Mouse (Mus musculus) myocyte (in vitro differentiated cells): ENCODE results near the gene Gm44973. TPM values are rescaled to one million over a fixed set of nuclear protein-coding genes. Genes with fewer than 3 reads are reported as not detected.

Experiments
- H3K27me3 ChIP-seq: one replicate; pipeline ENCODE4 v1.6.1; 2011; ENCODE audit not compliant: control insufficient read depth, insufficient read depth, insufficient read length
- H3K36me3 ChIP-seq: one replicate; pipeline ENCODE4 v1.6.1; 2011; ENCODE audit not compliant: control insufficient read depth, insufficient read depth
- H3K4me2 ChIP-seq: one replicate; pipeline ENCODE4 v1.6.1; 2011; ENCODE audit warnings: low read depth, control low read depth
- H3K4me3 ChIP-seq: one replicate; pipeline ENCODE4 v1.5.1; 2011; ENCODE audit warnings: mild to moderate bottlenecking, control low read depth, moderate library complexity
- H3K79me2 ChIP-seq: one replicate; pipeline ENCODE4 v1.6.1; 2011; ENCODE audit not compliant: control insufficient read depth, insufficient read depth
- H3ac ChIP-seq: one replicate; pipeline ENCODE4 v1.6.1; 2011; ENCODE audit not compliant: control insufficient read depth, insufficient read length
- CEBPB ChIP-seq: IDR thresholded peaks from 2 replicates; pipeline ENCODE4 v1.6.1; 2011; ENCODE audit warnings: mild to moderate bottlenecking, moderate library complexity; ENCODE audit not compliant: poor library complexity, insufficient read depth, severe bottlenecking
- E2F4 ChIP-seq: IDR thresholded peaks from one replicate; pipeline ENCODE4 v1.6.1; 2011; ENCODE audit warnings: mild to moderate bottlenecking, control low read depth, moderate library complexity; ENCODE audit not compliant: insufficient read depth
- MAX ChIP-seq: IDR thresholded peaks from one replicate; pipeline ENCODE4 v1.6.1; 2011; ENCODE audit warnings: low read depth, mild to moderate bottlenecking, control low read depth
- MYOD1 ChIP-seq, 3 experiments: IDR thresholded peaks; one replicate each; pipeline ENCODE4 v1.6.1; 2011; ENCODE audit warnings: control low read depth in 2 of 3, low read depth in 2 of 3, mild to moderate bottlenecking in 2 of 3, moderate library complexity in 1 of 3; ENCODE audit not compliant: insufficient read length in 2 of 3, control insufficient read depth in 1 of 3
- MYOG ChIP-seq, 3 experiments: IDR thresholded peaks; one replicate each; pipeline ENCODE4 v1.6.1; 2011; ENCODE audit warnings: control low read depth in 2 of 3, low read depth in 2 of 3, mild to moderate bottlenecking in 2 of 3; ENCODE audit not compliant: insufficient read length in 2 of 3, control insufficient read depth in 1 of 3, insufficient read depth in 1 of 3
- POLR2A ChIP-seq: IDR thresholded peaks from one replicate; pipeline ENCODE4 v1.6.1; 2011; ENCODE audit warnings: low read depth, mild to moderate bottlenecking, control low read depth, moderate library complexity; ENCODE audit not compliant: insufficient read length
- POLR2AphosphoS2 ChIP-seq: IDR thresholded peaks from one replicate; pipeline ENCODE4 v1.6.1; 2011; ENCODE audit warnings: low read depth, control low read depth; ENCODE audit not compliant: insufficient read length
- REST ChIP-seq: IDR thresholded peaks from one replicate; pipeline ENCODE4 v1.6.1; 2011; ENCODE audit warnings: mild to moderate bottlenecking, control low read depth, moderate library complexity; ENCODE audit not compliant: insufficient read depth, insufficient read length
- SRF ChIP-seq: IDR thresholded peaks from one replicate; pipeline ENCODE4 v1.6.1; 2011; ENCODE audit warnings: low read depth; ENCODE audit not compliant: control insufficient read depth, insufficient read length
- TCF12 ChIP-seq: IDR thresholded peaks from one replicate; pipeline ENCODE4 v1.6.1; 2011; ENCODE audit warnings: mild to moderate bottlenecking, control low read depth; ENCODE audit not compliant: poor library complexity, insufficient read depth, severe bottlenecking
- TCF3 ChIP-seq: IDR thresholded peaks from one replicate; pipeline ENCODE4 v1.6.1; 2011; ENCODE audit warnings: low read depth, control low read depth; ENCODE audit not compliant: insufficient read length
- USF1 ChIP-seq: IDR thresholded peaks from one replicate; pipeline ENCODE4 v1.6.1; 2011; ENCODE audit warnings: low read depth, mild to moderate bottlenecking, control low read depth, moderate library complexity
- polyA plus RNA-seq: library from polyadenylated mRNA; unstranded; fragments of >200 nt; fragmentation: generic; extraction: Trizol; gene quantifications from one replicate; pipeline ENCODE4 v1.2.1, GENCODE M21; 2012; ENCODE audit warnings: missing spikeins

Gm44973 gene
- polyA plus RNA-seq, 1 experiment, result not detected

DNA sequence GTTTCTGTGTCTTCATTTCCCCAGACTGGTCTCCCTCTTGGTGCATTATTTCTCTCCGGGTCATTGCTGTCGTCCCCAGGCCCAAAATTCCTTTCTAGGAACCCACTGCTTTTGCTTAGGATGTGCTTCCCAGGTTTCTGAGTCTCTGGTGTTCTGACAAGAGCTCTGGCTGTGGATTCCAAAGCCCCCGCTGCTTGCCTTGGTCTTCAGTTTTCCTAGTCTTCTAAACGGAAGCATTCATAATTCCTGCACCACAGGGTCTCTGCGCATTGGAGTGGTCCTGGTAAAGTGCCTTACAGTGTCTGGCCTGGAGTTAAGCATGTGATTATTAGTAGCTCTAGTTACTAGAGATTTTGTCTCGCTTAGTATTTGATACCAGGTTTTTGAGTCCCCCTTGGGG is 65.5 kb downstream of the Gm44973 start:
- peak overlapping the region; percentile 74 for H3ac ChIP-seq
- H3K4me3 ChIP-seq, result peak overlapping the region; percentile 48
- no peak for TF ChIP-seq MYOD1 (IDR thresholded peaks at IDR 0.05; ENCODE audit: control insufficient read depth in 1 of 3, insufficient read length in 2 of 3, low read depth in 2 of 3)
- TF ChIP-seq TCF12, result no peak
- no peak for TF ChIP-seq MYOG (IDR thresholded peaks at IDR 0.05; ENCODE audit: control insufficient read depth in 1 of 3, insufficient read depth in 1 of 3, insufficient read length in 2 of 3, low read depth in 2 of 3)
- TF ChIP-seq POLR2AphosphoS2, result no peak
- TF ChIP-seq MAX, result no peak
- no peak for TF ChIP-seq SRF
- no peak for TF ChIP-seq E2F4
- TF ChIP-seq REST, result no peak
- no peak for TF ChIP-seq USF1
- TF ChIP-seq TCF3, result no peak
- peak overlapping the region; percentile 77 for H3K4me2 ChIP-seq
- H3K36me3 ChIP-seq, result peaks cover 36% of the 10 kb centered on the region
- no peaks in the 10 kb centered on the region for H3K27me3 ChIP-seq
- peaks cover 59% of the 10 kb centered on the region for H3K79me2 ChIP-seq

DNA sequence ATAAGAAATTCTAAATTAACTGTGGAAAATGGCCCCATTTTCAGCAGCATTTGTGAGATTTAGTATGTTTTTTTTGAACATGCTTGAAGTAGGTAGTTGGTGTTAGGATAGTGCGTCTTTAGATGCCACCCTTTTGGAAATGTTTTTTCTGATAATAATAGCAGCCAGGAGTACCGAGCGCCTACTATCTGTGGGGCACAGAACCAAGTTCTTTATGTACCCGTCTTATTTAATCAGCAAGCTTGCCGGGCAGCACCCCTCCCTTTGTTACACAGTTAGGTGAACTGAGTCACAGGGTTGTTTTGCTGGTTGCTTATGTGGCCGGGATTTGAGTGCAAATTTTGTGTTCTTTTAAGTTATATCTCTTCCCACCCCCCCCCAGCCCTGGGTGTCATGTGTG is 65.9 kb downstream of the Gm44973 start:
- Histone ChIP-seq H3K4me2 (peak overlapping the region; percentile 77), H3ac (peak overlapping the region; percentile 74), H3K4me3 (peak overlapping the region; percentile 48), H3K36me3 (peaks cover 34% of the 10 kb centered on the region), H3K79me2 (peaks cover 61% of the 10 kb centered on the region), H3K27me3 (no peaks in the 10 kb centered on the region)
- TF ChIP-seq MYOD1 (IDR thresholded peaks at IDR 0.05; ENCODE audit: control insufficient read depth in 1 of 3, insufficient read length in 2 of 3, low read depth in 2 of 3) (no peak), MAX (no peak), E2F4 (no peak), TCF12 (no peak), POLR2A (no peak), SRF (no peak), TCF3 (no peak), POLR2AphosphoS2 (no peak), MYOG (IDR thresholded peaks at IDR 0.05; ENCODE audit: control insufficient read depth in 1 of 3, insufficient read depth in 1 of 3, insufficient read length in 2 of 3, low read depth in 2 of 3) (no peak), CEBPB (no peak), USF1 (no peak), REST (no peak)

DNA sequence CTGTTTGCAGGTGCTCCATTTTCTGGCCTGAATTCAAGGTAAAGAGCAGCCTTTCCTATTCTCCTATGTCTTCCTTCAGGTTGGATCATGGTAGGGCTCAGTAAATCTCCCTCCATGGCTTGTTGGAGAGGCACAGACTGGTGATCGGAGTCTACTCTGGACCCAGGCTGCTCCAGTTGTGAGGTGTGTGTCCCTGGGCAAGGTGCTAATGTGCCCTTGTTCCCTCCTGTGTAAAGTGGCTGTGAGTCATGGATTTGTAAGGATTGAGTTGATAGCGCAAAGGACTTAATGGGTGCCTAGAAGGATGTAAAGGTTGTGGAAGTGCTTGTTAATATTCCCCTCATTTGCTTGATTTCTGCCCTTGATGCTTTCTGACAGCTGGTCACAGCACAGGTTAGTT is 66.6 kb downstream of the Gm44973 start:
- TF ChIP-seq POLR2AphosphoS2 (no peak), REST (no peak), POLR2A (no peak), SRF (no peak), MYOG (IDR thresholded peaks at IDR 0.05; ENCODE audit: control insufficient read depth in 1 of 3, insufficient read depth in 1 of 3, insufficient read length in 2 of 3, low read depth in 2 of 3) (no peak), CEBPB (no peak), TCF12 (no peak), TCF3 (no peak), E2F4 (no peak)
- Histone ChIP-seq H3K27me3 (no peaks in the 10 kb centered on the region), H3K79me2 (peaks cover 62% of the 10 kb centered on the region), H3K4me2 (peak overlapping the region; percentile 77), H3K36me3 (peaks cover 27% of the 10 kb centered on the region), H3K4me3 (peak overlapping the region; percentile 48), H3ac (no peak overlapping the region)

Other genes starting within 250 kb of the Gm44973 start
- not detected for gene Fam71e2, start 244.2 kb upstream of the Gm44973 start, polyA plus RNA-seq
- gene Il11, start 232.6 kb upstream of the Gm44973 start, polyA plus RNA-seq, result 0.56 TPM
- not detected for gene Tmem190, start 232.6 kb upstream of the Gm44973 start, polyA plus RNA-seq
- gene Tmem238, start 225.8 kb upstream of the Gm44973 start, polyA plus RNA-seq, result 7.1 TPM
- gene Rpl28, start 222.6 kb upstream of the Gm44973 start, polyA plus RNA-seq, result 3,329 TPM
- gene Ube2s, start 202.9 kb upstream of the Gm44973 start, polyA plus RNA-seq, result 261 TPM
- not detected for gene Shisa7, start 170.8 kb upstream of the Gm44973 start, polyA plus RNA-seq
- gene Isoc2b, start 145.2 kb upstream of the Gm44973 start, polyA plus RNA-seq, result 0.65 TPM
- gene Isoc2a, start 138.3 kb upstream of the Gm44973 start, polyA plus RNA-seq, result 3.3 TPM
- not detected for gene Gm36210, start 109.0 kb upstream of the Gm44973 start, polyA plus RNA-seq
- 8.0 TPM for gene Zfp628, start 100.3 kb upstream of the Gm44973 start, polyA plus RNA-seq
- 3.1 TPM for gene Nat14, start 93.5 kb upstream of the Gm44973 start, polyA plus RNA-seq
- 13.6 TPM for gene Ssc5d, start 89.7 kb upstream of the Gm44973 start, polyA plus RNA-seq
- 7.1 TPM for gene Sbk2, start 51.1 kb upstream of the Gm44973 start, polyA plus RNA-seq
- gene Sbk3, start 44.3 kb upstream of the Gm44973 start, polyA plus RNA-seq, result 0.34 TPM
- gene Zfp579, start 19.3 kb upstream of the Gm44973 start, polyA plus RNA-seq, result 16.3 TPM
- 15.7 TPM for gene Zfp524, start 1.1 kb upstream of the Gm44973 start, polyA plus RNA-seq
- 22.8 TPM for gene Fiz1, start 799 bp upstream of the Gm44973 start, polyA plus RNA-seq
- gene Zfp865, start 4.9 kb downstream of the Gm44973 start, polyA plus RNA-seq, result 18.1 TPM
- 0.19 TPM for gene Ccdc106, start 5.1 kb downstream of the Gm44973 start, polyA plus RNA-seq
- gene 4632433K11Rik, start 18.6 kb downstream of the Gm44973 start, polyA plus RNA-seq, result not detected
- 1.5 TPM for gene Zfp784, start 22.9 kb downstream of the Gm44973 start, polyA plus RNA-seq
- 13.1 TPM for gene Zfp580, start 36.0 kb downstream of the Gm44973 start, polyA plus RNA-seq
- 159 TPM for gene U2af2, start 46.6 kb downstream of the Gm44973 start, polyA plus RNA-seq
- 118 TPM for gene Epn1, start 64.7 kb downstream of the Gm44973 start, polyA plus RNA-seq
- gene Rfpl4, start 101.5 kb downstream of the Gm44973 start, polyA plus RNA-seq, result not detected
- 0.10 TPM for gene Rasl2-9, start 110.5 kb downstream of the Gm44973 start, polyA plus RNA-seq
- gene Vmn1r55, start 134.2 kb downstream of the Gm44973 start, polyA plus RNA-seq, result not detected
- gene Vmn1r56, start 181.3 kb downstream of the Gm44973 start, polyA plus RNA-seq, result not detected
- gene Vmn1r57, start 203.0 kb downstream of the Gm44973 start, polyA plus RNA-seq, result not detected